Mouse (Mus musculus) splenic B cell, adult 2 months (primary cell): ENCODE measurements around the gene Use1.
A peak's percentile ranks its signal among the peaks of the same experiment; 100 is the strongest.

Experiments
- DNase-seq: peaks from one replicate; pipeline ENCODE4 v3.0.0-alpha.2; 2011; ENCODE audit warnings: low read depth, low spot score
- H3K27me3 ChIP-seq: 2 replicates; pipeline ENCODE4 v1.6.1; 2012; ENCODE audit warnings: mild to moderate bottlenecking, low read length, moderate library complexity, mixed read lengths; ENCODE audit not compliant: control insufficient read depth, poor library complexity, insufficient read depth, severe bottlenecking
- H3K36me3 ChIP-seq: 2 replicates; pipeline ENCODE4 v1.6.1; 2012; ENCODE audit warnings: mild to moderate bottlenecking, low read length, moderate library complexity, mixed read lengths; ENCODE audit not compliant: control insufficient read depth, poor library complexity, insufficient read depth, severe bottlenecking

The Use1 gene

DNA sequence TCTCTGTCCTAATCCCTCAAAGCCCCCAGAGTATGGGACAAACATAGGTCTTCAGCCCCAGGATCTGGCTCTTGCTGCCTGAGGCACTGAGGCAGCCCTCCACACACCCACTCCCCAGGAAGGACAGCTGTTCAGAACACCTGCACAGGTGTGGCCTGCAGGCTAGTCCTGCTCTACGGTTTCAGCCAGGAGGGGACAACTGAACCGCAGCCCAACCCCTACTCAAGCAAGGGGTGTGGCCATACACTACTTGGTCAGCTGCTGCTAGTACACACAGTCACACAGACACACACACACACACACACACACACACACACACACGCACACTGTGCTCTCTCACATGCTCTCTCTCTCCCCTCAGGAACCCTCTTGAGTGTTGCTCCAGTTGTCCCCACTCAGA, 17.2 kb downstream of the Use1 start:
- no peaks in the 10 kb centered on the region for H3K36me3 ChIP-seq
- DNase-seq, result no peak
- H3K27me3 ChIP-seq, result no peaks in the 10 kb centered on the region

DNA sequence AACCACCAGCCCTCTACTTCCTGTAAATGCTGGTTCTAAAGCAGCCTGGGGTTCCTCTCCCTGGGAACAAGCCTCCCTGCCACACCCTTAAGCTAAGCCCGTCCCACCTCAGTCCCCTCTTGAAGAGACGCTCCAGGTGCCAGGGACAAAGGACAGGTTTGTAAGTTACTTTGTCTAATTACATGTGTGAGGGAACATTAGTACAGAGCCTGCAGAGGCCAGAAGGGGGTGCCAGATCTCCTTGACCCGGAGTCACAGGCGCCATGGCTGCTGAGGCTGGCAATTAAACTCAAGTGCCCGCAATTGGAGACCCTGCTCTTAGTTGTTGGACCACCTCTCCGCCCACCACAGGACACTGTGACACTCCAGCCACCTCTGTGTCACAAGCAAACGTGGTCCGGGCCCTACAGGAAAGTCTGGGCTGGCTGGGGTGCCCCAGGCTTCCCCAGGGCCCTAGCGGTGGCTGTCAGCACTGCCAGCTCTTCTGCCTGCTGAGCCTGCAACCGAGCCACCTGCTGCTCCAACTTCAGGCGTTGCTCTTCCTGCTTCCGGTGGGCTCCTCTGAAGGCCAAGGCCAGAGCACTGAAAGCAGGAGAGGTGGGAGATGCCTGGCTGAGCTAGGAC, 18.7 kb downstream of the Use1 start:
- DNase-seq, result no peak
- Histone ChIP-seq H3K36me3 (no peaks in the 10 kb centered on the region), H3K27me3 (no peaks in the 10 kb centered on the region)

DNA sequence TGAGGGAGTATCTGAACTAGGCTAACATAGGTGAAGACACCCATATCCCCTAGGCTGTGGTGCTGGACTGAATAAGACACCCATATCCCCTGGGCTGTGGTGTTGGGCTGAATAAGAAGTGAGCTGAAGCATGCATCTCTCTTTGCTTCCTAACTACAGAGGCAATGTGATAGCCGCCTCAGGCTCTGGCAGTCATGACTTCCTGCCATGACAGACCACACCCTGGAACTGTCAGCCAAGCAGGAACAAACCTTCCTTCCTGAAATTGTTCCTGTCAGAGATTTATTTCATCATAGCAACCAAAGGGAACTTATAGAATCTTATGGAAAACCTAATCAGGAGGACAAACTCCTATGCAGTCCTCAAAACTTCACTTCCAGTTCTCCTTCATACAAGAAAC, 21.6 kb downstream of the Use1 start:
- Histone ChIP-seq H3K36me3 (no peaks in the 10 kb centered on the region), H3K27me3 (no peaks in the 10 kb centered on the region)
- no peak for DNase-seq

DNA sequence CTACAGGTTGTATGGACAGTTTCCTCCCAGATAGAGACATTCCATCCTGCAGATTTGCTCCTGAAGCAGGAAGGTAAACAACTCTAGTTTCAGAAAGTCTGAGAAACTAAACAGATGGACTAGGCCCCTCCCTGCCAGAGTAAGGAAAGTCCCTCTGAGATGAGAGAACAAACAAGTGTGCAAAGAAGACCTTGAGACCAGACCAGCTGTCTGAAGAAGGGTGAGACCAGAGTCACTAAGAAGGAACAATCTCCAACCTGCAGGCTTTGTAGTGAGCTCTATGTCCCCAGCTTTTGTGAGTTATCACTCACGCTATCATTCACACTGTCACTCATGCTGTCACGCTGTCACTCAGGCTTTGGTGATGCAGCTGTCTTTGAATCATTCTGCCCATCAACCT, 25.0 kb downstream of the Use1 start:
- DNase-seq, result no peak
- H3K27me3 ChIP-seq, result no peaks in the 10 kb centered on the region
- H3K36me3 ChIP-seq, result no peaks in the 10 kb centered on the region

DNA sequence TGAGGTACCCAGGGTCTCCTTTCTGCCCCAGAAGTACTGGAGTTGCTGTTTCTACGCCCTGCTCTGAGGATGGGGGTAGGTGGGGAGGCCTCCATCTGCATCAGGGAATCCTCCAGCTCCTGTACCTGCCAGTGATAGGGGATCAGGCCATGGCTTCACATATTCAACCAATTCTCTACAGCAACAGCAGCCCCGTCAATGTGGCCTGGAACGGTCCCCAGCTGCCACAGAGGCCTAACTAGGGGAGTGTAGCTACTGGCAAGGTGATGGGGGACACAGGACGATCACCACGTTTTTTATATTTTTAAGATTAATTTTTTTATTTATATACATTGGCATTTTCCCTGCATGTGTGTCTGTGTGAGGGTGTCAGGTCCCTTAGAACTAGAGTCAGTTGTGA, 25.7 kb downstream of the Use1 start:
- no peak for DNase-seq
- H3K36me3 ChIP-seq, result no peaks in the 10 kb centered on the region
- H3K27me3 ChIP-seq, result no peaks in the 10 kb centered on the region

DNA sequence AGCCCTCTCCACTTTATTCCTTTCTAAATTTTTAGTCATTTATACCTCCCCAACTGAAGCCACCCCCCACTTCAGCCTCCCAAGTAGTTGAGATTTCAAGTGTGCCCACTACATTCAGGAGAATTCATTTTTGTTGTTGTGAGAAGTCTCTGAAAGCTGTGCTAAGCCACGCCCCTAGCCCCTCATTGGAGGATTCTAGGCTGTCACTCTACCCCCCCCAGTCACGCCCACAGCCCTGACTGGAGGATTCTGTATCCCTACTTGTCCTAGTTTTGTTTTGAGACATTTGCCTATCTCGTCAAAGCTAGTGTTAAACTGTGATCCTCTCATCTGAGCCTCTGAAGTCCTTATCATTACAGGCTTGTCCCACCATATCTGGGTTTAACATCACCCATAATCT, 26.2 kb downstream of the Use1 start:
- no peak for DNase-seq
- H3K27me3 ChIP-seq, result no peaks in the 10 kb centered on the region
- H3K36me3 ChIP-seq, result no peaks in the 10 kb centered on the region

DNA sequence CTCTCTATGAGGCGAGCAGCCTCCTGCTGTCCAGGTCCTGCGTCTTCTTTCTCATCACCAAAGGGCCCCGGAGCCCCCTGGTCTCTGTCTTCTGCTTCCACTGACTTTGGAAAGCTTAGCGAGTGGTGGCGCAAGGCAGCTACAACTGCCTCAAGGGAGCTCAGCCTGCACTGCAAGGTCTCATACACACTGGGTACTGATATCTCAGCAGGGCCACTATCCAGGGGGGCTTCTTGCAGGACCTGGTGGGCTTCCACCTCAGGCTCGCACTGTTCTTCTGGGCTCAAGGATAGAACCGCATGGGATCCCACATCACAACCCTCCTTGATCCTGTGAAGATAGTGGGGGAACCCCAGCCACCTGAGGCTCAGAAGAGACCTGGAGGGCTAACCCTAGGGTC, 27.8 kb downstream of the Use1 start:
- DNase-seq, result no peak
- Histone ChIP-seq H3K27me3 (no peaks in the 10 kb centered on the region), H3K36me3 (no peaks in the 10 kb centered on the region; the same call in 1 of the 2 replicates)

DNA sequence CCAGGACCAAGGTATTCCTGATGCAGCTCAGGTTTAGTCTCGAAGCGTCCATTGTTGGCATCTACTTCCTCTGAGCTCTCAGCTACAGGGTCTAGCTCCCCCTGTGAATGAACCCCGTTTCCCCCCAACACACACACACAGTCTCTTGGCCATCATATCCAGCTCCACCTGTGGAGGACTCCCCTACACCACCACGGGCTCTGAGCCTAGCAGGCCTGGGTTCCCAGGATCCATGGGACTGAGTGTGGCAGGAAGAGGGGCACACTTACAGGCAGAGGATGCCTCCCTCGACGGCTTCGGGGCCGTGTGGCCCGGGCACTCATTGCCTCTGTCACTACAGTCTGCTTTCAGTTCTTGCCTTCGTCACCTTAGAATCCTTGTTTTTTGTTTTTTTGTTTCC, 28.4 kb downstream of the Use1 start:
- no peaks in the 10 kb centered on the region for H3K27me3 ChIP-seq
- no peak for DNase-seq
- H3K36me3 ChIP-seq, result peaks cover 2% of the 10 kb centered on the region

DNA sequence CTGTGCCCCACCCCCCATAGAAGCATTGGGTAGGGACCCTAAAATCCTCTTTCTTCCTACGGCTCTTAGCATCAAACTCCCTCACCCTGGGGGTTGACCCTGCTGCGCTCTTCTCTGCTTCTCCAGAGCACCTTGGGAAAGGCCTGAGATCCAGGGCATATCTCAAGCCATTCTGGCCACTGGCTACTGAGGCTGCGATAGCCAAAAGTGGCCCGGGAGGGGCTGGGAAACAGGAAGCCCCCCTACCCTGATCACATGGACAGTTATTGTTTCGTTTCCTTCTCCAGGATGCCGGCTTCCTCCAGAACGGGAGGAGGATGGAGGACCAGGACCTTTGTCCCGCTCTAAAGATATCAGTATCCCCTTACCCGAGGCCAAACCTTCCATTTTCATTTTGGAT, 29.0 kb downstream of the Use1 start, which contains the start of gene Ushbp1:
Gene Ushbp1, minus strand, starts transcription at position 174 of the 400 bp plus-strand sequence.
- DNase-seq, result no peak
- Histone ChIP-seq H3K27me3 (no peaks in the 10 kb centered on the region), H3K36me3 (peaks cover 2% of the 10 kb centered on the region)

DNA sequence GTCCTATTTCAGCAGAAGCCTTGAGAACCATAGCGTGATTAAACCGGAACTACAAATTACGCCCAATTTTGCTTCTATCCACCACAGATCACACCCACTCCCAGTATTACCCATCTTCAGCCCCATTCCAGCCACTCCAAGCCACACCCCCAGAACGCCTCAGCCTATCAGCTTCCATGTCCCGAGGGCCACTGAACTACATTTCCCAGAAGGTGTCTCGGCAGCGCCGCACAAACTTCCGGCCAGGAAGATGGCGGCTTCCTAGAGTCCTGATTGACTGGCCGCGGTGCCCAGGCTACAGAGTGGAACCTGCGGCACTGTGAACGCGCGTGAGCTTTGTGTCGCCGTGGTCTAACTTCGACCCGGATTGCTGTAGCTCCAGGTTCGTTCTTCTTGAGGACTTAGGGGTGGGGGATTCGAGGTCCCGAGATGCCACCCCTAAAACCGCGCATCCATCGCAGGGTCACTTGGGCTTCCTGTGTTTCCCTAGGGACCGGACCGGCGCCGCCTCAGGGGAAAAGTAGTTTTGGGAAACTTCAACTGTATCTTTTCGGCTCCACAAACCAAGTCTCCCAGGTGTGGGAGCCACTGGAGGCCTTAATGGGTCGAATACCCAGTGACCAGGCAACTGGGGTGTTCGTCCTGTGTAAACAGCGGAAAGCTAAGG, 30.1 kb downstream of the Use1 start, which contains the start of gene Babam1:
Gene Babam1, plus strand, starts transcription at position 223 of the 667 bp plus-strand sequence.
- Histone ChIP-seq H3K36me3 (peaks cover 2% of the 10 kb centered on the region), H3K27me3 (no peaks in the 10 kb centered on the region)
- DNase-seq, result peak; percentile 93

DNA sequence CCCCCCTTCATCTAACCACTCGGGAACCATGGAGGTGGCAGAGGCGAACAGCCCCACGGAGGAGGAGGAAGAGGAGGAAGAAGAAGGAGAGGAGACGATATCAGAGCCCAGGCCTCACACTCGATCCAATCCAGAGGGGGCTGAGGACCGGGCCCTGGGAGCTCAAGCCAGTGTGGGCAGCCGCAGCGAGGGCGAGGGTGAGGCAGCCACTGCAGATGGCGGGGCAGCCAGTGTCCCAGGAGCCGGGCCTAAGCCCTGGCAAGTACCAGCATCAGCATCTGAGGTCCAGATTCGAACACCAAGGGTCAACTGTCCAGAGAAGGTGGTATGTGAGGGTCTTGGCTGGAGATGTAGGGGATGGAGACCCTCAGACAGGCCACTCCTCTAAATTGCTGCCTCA, 31.1 kb downstream of the Use1 start:
- DNase-seq, result no peak
- Histone ChIP-seq H3K27me3 (no peaks in the 10 kb centered on the region), H3K36me3 (peaks cover 2% of the 10 kb centered on the region)

DNA sequence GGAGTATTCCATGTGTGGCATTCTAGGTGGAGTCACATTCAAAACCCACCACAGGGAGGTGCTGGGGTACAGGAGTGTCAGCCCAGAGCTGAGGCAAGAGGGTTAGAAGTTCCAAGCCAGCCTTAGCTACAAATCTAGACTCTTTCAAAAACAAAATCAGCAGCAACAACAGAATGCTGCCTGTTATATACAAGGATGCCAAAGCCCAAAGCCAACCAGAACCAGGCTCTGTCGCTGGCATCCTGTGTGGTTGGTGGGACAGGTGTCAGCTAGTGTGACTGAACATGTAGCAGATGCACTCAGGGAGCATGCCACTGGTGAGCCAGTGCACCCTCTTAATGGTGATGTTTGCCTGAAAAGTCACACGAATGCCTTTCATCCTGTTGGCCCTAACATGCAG, 34.2 kb downstream of the Use1 start:
- DNase-seq, result no peak
- no peaks in the 10 kb centered on the region for H3K27me3 ChIP-seq
- peaks cover 2% of the 10 kb centered on the region for H3K36me3 ChIP-seq

DNA sequence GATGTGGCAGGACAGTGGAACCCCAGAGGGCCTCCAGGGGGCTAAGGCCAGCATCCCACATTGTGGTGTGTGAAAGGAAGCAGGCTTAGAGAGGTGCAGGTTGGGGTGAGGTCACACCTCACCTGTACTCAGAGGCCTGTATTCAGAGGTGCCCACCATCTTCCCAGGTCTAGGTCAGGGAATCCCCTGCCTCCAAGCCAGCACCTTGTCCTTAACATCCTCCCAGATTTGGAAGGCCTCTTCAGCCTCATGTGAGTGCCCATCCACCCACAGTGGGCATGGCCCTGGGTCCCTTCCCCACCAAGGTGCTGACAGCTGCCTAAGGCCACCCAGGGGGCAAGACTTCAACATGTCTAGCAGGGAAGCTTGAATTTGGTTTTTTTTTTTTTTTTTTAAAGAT, 34.8 kb downstream of the Use1 start:
- no peak for DNase-seq

DNA sequence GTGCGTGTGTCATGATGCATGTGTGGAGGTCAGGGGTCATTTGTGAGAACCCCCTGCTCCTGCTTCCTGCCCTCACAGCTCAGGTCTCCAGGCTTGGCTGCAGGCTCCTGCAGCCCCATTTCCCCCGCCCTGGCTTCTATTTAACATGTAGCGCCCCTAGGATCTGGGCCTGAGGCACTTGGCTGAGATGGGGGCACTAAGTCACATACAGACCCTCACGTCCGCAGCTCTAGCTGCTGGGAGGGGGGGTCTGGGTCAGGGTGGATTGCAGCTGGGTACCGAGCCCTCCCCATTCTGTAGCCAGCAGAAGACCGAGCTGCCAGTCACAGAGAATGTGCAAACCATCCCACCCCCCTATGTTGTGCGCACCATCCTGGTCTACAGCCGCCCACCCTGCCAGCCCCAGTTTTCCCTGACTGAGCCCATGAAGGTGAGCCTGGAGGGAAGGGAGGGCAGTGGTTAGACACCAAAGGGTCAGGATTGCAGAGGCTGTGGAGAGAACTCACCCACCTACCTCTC, 35.9 kb downstream of the Use1 start:
- peaks cover 2% of the 10 kb centered on the region for H3K36me3 ChIP-seq
- no peaks in the 10 kb centered on the region for H3K27me3 ChIP-seq
- no peak for DNase-seq

More for the DNA sequence above, 34.8 kb downstream of the Use1 start:
- no peaks in the 10 kb centered on the region for H3K27me3 ChIP-seq
- H3K36me3 ChIP-seq, result peaks cover 2% of the 10 kb centered on the region

DNA sequence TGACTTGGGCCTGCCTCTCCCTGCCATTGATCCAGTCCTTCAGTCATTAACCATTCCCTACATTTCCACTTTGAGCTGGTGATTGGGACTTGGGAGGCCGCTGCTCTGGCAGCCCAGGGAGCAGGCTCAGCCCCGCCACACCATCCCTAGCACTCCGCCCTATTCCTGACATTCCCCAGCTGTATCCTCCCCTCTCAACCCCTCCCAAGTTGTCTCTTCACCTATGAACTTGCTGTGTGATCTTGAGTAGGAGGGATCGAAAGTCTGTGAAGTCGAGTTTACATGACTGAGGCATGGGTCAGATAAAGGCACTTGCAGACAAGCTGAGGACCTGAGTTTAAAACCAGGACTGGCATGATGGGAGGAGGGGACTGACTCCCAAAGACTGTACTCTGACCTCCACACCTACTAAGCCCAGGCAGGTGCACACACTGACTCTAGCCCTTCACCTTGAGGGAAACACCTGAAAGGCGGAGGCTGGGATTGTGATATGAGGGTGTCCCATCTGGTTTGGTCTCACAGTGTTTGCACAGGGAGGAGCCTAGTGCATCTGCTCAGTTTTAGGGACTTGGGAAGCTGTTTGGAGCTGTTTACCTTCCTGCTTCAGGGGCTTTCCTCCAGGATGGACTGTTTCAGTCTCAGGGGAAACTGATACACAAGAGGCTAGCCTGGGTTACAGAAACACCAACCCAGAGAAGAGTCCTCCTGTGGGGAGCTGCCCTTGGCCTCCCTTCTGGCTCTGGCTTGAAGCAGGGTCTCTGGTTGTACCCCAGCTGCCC, 36.6 kb downstream of the Use1 start:
- Histone ChIP-seq H3K27me3 (no peaks in the 10 kb centered on the region), H3K36me3 (peaks cover 2% of the 10 kb centered on the region)
- DNase-seq, result no peak
